Mouse (Mus musculus): ENCODE data around the gene B230118H07Rik. TPM values are rescaled to one million over a fixed set of nuclear protein-coding genes. Genes with fewer than 3 reads are reported as not detected.

B230118H07Rik gene
- total and polyA plus RNA-seq, 3 experiments = 5.0 to 12.6 (median 9.7) TPM

- Histone ChIP-seq H3K4me1 (ENCODE audit: control insufficient read depth in 1 of 2, insufficient read depth in 2 of 2) (no peaks in the 10 kb centered on the region), H3K4me2 (ENCODE audit: insufficient read depth, low read depth, poor library complexity, severe bottlenecking) (no peak overlapping the region), H3K27me3 (replicated peaks) (no peaks in the 10 kb centered on the region), H3K27ac (ENCODE audit: insufficient read depth, low read depth) (no peak overlapping the region), H3K9me3 (replicated peaks; ENCODE audit: low read length) (no peaks in the 10 kb centered on the region), H3K36me3 (replicated peaks in 1 of 2; ENCODE audit: control insufficient read depth in 1 of 2, insufficient read depth in 1 of 2, low read length in 1 of 2) (peaks cover 53 to 84% of the 10 kb centered on the region in 2 experiments), H3K79me2 (replicated peaks; ENCODE audit: control insufficient read depth, extremely low read depth, insufficient read depth, poor library complexity, severe bottlenecking) (no peaks in the 10 kb centered on the region), H3K4me3 (replicated peaks in 1 of 3; ENCODE audit: low read depth in 2 of 3, low read length in 2 of 3, poor library complexity in 1 of 3) (no peak overlapping the region), H3K9ac (ENCODE audit: insufficient read depth, low read depth) (no peak overlapping the region)
- no peak for DNase-seq (ENCODE audit: extremely low read depth)
- in situ Hi-C loops (cut with MboI; ENCODE audit: low pct_ligation_motif_present, low pct_unique_long_range_greater_than_20kb, low sequenced_read_pairs) (no loop called here), dilution Hi-C loops (cut with MboI; ENCODE audit: extremely low pct_ligation_motif_present, extremely low pct_unique_long_range_greater_than_20kb, low sequenced_read_pairs) (no loop called here)
- TF ChIP-seq KAT2A (IDR thresholded peaks at IDR 0.05; ENCODE audit: insufficient replicate concordance, low read length) (no peak), CHD1 (IDR thresholded peaks at IDR 0.05; ENCODE audit: low read depth, low read length) (no peak), HCFC1 (IDR thresholded peaks at IDR 0.05; ENCODE audit: low read depth, low read length) (no peak), ZNF384 (IDR thresholded peaks at IDR 0.05; ENCODE audit: low read depth, low read length) (no peak), USF1 (IDR thresholded peaks at IDR 0.05; ENCODE audit: low read depth, low read length) (no peak), CHD2 (IDR thresholded peaks at IDR 0.05; ENCODE audit: low read length) (no peak), MEF2A (IDR thresholded peaks at IDR 0.05; ENCODE audit: borderline replicate concordance, low read depth, low read length) (no peak)
Observed at GRCm38 (mm10) chr2:101690252-101690827, 41.0 kb upstream of the B230118H07Rik start.

GRCm38 (mm10) chr2:101688011-101688410, 38.7 kb upstream of the B230118H07Rik start:
- Histone ChIP-seq H3K27ac (ENCODE audit: insufficient read depth, low read depth) (no peak overlapping the region), H3K4me3 (replicated peaks in 1 of 3; ENCODE audit: low read depth in 2 of 3, low read length in 2 of 3, poor library complexity in 1 of 3) (no peak overlapping the region), H3K4me1 (ENCODE audit: control insufficient read depth in 1 of 2, insufficient read depth in 2 of 2) (no peaks in the 10 kb centered on the region), H3K9ac (ENCODE audit: insufficient read depth, low read depth) (no peak overlapping the region), H3K27me3 (replicated peaks) (no peaks in the 10 kb centered on the region), H3K4me2 (ENCODE audit: insufficient read depth, low read depth, poor library complexity, severe bottlenecking) (no peak overlapping the region), H3K79me2 (replicated peaks; ENCODE audit: control insufficient read depth, extremely low read depth, insufficient read depth, poor library complexity, severe bottlenecking) (peaks cover 3% of the 10 kb centered on the region; the same call in 1 of the 2 replicates), H3K9me3 (replicated peaks; ENCODE audit: low read length) (no peaks in the 10 kb centered on the region), H3K36me3 (replicated peaks in 1 of 2; ENCODE audit: control insufficient read depth in 1 of 2, insufficient read depth in 1 of 2, low read length in 1 of 2) (peaks cover 53 to 85% of the 10 kb centered on the region in 2 experiments)
- in situ Hi-C loops (cut with MboI; ENCODE audit: low pct_ligation_motif_present, low pct_unique_long_range_greater_than_20kb, low sequenced_read_pairs) = no loop called here
- DNase-seq (ENCODE audit: extremely low read depth) = no peak
- TF ChIP-seq E2F4 (IDR thresholded peaks at IDR 0.05; ENCODE audit: insufficient replicate concordance, low read depth, low read length) (no peak), MEF2A (IDR thresholded peaks at IDR 0.05; ENCODE audit: borderline replicate concordance, low read depth, low read length) (no peak), MAX (IDR thresholded peaks at IDR 0.05; ENCODE audit: low read length) (no peak), IRF4 (IDR thresholded peaks at IDR 0.05; ENCODE audit: low read depth, low read length) (no peak), BHLHE40 (IDR thresholded peaks at IDR 0.05; ENCODE audit: low read depth, low read length) (no peak), NELFE (IDR thresholded peaks at IDR 0.05; ENCODE audit: low read depth, low read length) (no peak), HCFC1 (IDR thresholded peaks at IDR 0.05; ENCODE audit: low read depth, low read length) (no peak), PAX5 (IDR thresholded peaks at IDR 0.05; ENCODE audit: low read length) (no peak), ZNF384 (IDR thresholded peaks at IDR 0.05; ENCODE audit: low read depth, low read length) (no peak), GABPA (IDR thresholded peaks at IDR 0.05; ENCODE audit: insufficient replicate concordance, low read depth, low read length) (no peak), TCF12 (IDR thresholded peaks at IDR 0.05; ENCODE audit: low read depth, low read length) (no peak), POLR2A (IDR thresholded peaks at IDR 0.05; ENCODE audit: low read depth, low read length) (no peak), CHD1 (IDR thresholded peaks at IDR 0.05; ENCODE audit: low read depth, low read length) (no peak)
- dilution Hi-C loops (cut with MboI; ENCODE audit: extremely low pct_ligation_motif_present, extremely low pct_unique_long_range_greater_than_20kb, low sequenced_read_pairs) = no loop called here
